Mouse (Mus musculus) limb, embryonic 13.5 days (tissue): ENCODE data around the gene Ttc27. TPM values are rescaled to one million over a fixed set of nuclear protein-coding genes. Genes with fewer than 3 reads are reported as not detected.

ENCODE experiments used
- ATAC-seq: fragments of 200-750 bp; cut with Nextera tagmentation; 2 replicates; pipeline ENCODE4 v1.8.0; 2017; ENCODE audit warnings: low read depth, moderate number of reproducible peaks, moderate TSS enrichment; ENCODE audit not compliant: low FRiP score
- H3K27ac ChIP-seq: fragments of 300-500 bp; sonication (generic); 2 replicates; pipeline ENCODE4 v1.5.1; 2015; ENCODE audit warnings: inconsistent platforms, mild to moderate bottlenecking, moderate library complexity
- H3K27me3 ChIP-seq: fragments of 300-500 bp; sonication (generic); 2 replicates; pipeline ENCODE4 v1.6.1; 2015; ENCODE audit warnings: mild to moderate bottlenecking, inconsistent platforms
- H3K36me3 ChIP-seq: fragments of 300-500 bp; sonication (generic); 2 replicates; pipeline ENCODE4 v1.6.1; 2015; ENCODE audit warnings: inconsistent platforms, mild to moderate bottlenecking, moderate library complexity
- H3K4me1 ChIP-seq: fragments of 300-500 bp; sonication (generic); 2 replicates; pipeline ENCODE4 v1.6.1; 2015; ENCODE audit warnings: inconsistent platforms
- H3K4me2 ChIP-seq: fragments of 300-500 bp; sonication (generic); replicated peaks from 2 replicates; pipeline ENCODE4 v1.6.1; 2015; ENCODE audit warnings: inconsistent platforms, mild to moderate bottlenecking, moderate library complexity
- H3K4me3 ChIP-seq: fragments of 300-500 bp; sonication (generic); 2 replicates; pipeline ENCODE4 v1.5.1; 2015; ENCODE audit warnings: moderate library complexity, mild to moderate bottlenecking, inconsistent platforms
- H3K9ac ChIP-seq: fragments of 300-500 bp; sonication (generic); 2 replicates; pipeline ENCODE4 v1.6.1; 2015; ENCODE audit warnings: mild to moderate bottlenecking, inconsistent platforms
- H3K9me3 ChIP-seq: fragments of 300-500 bp; sonication (generic); 2 replicates; pipeline ENCODE4 v1.6.1; 2016; ENCODE audit warnings: inconsistent platforms
- WGBS: fragments of 180-500 bp; shearing (Covaris S2); methylation state at CpG from one replicate; pipeline ENCODE4 v1.1.7; 2015; 5-methylcytosine and 5-hydroxymethylcytosine counted together
- polyA plus RNA-seq: library from polyadenylated mRNA; unstranded; fragments of >200 nt; fragmentation: Nextera tagmentation; extraction: Ambion mirVana; gene quantifications from 2 replicates; pipeline ENCODE4 v1.2.1, GENCODE M21; 2015

Gene Ttc27
- polyA plus RNA-seq, 1 experiment from 2014 or later = 23.4 TPM

- H3K9ac ChIP-seq = no peak overlapping the region
- no peak for ATAC-seq
- WGBS = 90% methylated on average over 1 of the region's 1 CpGs
- no peaks in the 10 kb centered on the region for H3K36me3 ChIP-seq
- H3K9me3 ChIP-seq = peaks cover 7% of the 10 kb centered on the region
- no peak overlapping the region for H3K4me3 ChIP-seq
- H3K27me3 ChIP-seq = no peaks in the 10 kb centered on the region
- peaks cover 14% of the 10 kb centered on the region for H3K4me1 ChIP-seq
- no peak overlapping the region; the same call in 1 of the 2 replicates for H3K27ac ChIP-seq
- no peak overlapping the region for H3K4me2 ChIP-seq
These were observed 186.8 kb downstream of the Ttc27 start for GRCm38 (mm10) chr17:74904332-74904687.

- Histone ChIP-seq H3K9ac (no peak overlapping the region), H3K27ac (no peak overlapping the region), H3K27me3 (no peaks in the 10 kb centered on the region), H3K9me3 (peaks cover 7% of the 10 kb centered on the region), H3K4me3 (no peak overlapping the region), H3K4me1 (peaks cover 14% of the 10 kb centered on the region), H3K36me3 (no peaks in the 10 kb centered on the region), H3K4me2 (no peak overlapping the region)
- no peak for ATAC-seq
- WGBS = 91% methylated on average over 3 of the region's 3 CpGs
These were observed 187.4 kb downstream of the Ttc27 start for GRCm38 (mm10) chr17:74904956-74905355.

- Histone ChIP-seq H3K4me2 (no peak overlapping the region), H3K27ac (no peak overlapping the region), H3K9ac (no peak overlapping the region), H3K36me3 (no peaks in the 10 kb centered on the region), H3K4me1 (no peaks in the 10 kb centered on the region), H3K4me3 (no peak overlapping the region), H3K27me3 (no peaks in the 10 kb centered on the region), H3K9me3 (peaks cover 11% of the 10 kb centered on the region; the same call in 1 of the 2 replicates)
- ATAC-seq = no peak
- 93% methylated on average over 2 of the region's 2 CpGs for WGBS
These were observed 195.5 kb downstream of the Ttc27 start for GRCm38 (mm10) chr17:74912995-74913394.

Other genes starting within 250 kb of the Ttc27 start
- gene Yipf4, start 228.2 kb upstream of the Ttc27 start, polyA plus RNA-seq = 50.9 and 51.5 TPM in 2 replicates
- 104 and 113 TPM in 2 replicates for gene Birc6, start 189.4 kb upstream of the Ttc27 start, polyA plus RNA-seq